Mouse (Mus musculus) retina, postnatal 1 day (tissue): ENCODE results near the gene Gm20388.

Source experiments
- DNase-seq: peaks from one replicate; pipeline ENCODE4 v3.0.0-alpha.2; 2012

The Gm20388 gene

GRCm38 (mm10) chr8:121168033-121168432, 1257.4 kb downstream of the Gm20388 start:
- no peak for DNase-seq

- DNase-seq, result peak; percentile 30
These were observed 1259.5 kb downstream of the Gm20388 start for GRCm38 (mm10) chr8:121170116-121170515.

DNA sequence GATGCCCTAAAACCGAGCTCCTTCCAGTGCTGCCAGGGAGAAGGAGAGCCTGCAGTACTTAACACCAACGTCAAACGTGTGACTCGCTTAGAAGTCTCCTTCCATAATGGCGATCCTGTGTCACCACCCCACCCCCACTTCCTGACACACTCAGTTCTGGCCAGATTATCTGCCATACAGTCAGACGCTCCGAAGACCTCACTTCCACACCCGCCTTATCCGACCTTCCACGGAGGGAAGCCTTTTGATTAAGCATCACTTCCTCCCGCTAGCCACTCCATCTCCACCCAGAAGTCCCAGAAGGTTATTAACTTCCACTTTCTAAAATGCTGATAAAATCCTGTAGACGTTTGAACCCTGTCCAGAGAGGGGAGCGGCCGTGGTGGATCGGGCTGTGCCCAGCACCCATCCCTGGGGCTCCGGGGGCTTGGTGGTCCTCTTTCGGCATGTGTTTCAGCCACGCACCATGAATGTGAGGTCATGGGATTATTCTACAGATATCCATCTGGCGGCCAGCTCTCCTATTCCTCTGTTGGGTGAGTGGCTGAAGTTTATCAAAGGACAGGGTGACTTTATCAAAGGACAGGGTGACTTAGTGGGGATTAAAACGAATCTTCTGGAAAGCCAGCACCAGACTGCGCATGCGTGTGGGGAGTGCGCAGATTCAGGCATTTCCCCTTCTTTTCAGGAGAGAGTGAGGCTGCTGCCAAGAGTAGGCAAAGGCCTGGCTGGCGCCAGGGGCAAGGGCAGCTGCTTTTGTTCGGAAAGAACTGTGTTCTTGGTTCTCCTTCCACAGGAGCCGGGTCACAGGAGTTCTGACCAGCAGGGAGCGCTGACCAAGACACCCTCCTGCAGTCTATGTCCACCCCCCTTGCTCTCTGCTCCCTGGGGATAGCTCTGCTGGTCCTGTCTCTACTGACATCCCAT, 1260.2 kb downstream of the Gm20388 start:
- DNase-seq, result no peak

DNA sequence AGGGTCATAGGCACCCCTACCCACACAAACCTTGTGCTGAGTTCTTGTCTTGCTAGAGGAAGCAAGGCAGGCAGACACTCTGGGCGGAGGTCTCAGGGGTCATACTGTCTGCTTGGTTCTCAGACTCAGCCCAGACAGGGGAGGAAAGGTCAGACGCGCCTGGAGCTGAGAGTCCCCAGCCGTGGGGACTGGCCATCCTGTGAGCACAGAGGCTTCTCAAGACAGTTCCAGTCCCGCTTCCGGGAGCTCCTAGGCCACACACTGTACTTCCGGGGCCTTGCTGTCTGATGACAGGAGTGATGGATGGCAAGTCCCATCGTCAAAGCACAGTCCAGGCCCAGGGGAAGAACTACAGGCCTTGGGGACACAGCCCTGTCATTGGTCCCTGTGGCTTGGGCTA, 1261.9 kb downstream of the Gm20388 start:
- no peak for DNase-seq

DNA sequence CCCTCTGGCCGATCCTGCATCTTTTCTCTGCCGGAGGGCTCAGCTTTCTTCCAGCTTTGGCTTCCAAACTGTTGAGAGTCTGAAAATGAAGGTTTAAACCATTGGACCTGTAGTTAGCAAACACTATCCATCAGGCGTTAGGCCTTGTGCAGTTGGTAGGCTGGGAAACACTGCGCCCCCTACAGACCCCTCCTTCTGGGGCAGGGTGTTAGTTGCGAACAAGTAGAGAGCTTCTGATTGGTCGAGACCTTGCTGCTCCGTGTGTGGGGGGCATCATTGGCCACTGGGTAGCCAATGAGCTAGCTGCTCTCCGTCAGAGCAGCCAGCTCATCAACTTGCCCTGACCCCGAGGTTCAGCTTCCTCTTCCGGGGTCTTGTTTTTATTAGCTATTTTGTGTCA, 1263.5 kb downstream of the Gm20388 start:
- DNase-seq, result peak; percentile 35

DNA sequence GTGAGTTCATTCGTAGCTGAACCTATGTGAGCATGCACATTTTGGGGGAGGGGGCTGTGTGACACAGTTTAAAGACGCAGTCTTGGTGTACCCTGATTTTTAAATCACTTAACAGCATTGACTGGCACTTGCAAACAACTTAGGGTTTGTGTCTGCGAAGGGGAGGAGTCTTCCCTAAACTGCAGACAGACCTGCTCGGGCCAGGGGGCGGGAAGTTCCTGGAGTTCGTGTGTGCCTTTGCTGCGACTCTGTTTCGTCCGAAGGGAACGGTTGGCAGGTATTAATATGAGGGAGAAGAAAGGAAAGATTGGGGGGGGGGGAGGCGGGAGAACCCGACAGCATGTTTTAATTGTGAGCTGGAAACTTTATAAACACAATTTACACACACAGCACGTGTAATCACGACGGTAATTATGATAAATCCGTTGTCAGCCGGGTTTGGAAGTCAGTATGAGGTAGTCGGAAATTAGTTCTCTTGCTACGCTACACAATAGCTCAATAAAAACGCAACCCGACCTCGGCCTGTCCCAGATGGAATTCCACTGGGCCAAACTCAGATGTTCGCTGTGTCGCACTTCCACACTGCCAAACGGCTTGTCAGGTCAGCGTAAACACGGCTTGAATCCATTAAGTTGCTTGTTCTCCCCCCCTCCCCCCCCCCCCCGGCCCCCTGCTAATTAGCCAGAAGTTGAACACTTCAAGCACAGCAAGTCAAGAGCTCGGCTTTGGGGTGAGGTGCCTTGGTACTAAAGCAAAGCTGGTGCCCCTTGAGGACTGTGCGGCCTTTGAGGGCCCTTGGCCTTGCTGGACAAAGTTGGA, 1264.3 kb downstream of the Gm20388 start:
- DNase-seq, result no peak

GRCm38 (mm10) chr8:121175540-121176090, 1265.0 kb downstream of the Gm20388 start:
- no peak for DNase-seq

DNA sequence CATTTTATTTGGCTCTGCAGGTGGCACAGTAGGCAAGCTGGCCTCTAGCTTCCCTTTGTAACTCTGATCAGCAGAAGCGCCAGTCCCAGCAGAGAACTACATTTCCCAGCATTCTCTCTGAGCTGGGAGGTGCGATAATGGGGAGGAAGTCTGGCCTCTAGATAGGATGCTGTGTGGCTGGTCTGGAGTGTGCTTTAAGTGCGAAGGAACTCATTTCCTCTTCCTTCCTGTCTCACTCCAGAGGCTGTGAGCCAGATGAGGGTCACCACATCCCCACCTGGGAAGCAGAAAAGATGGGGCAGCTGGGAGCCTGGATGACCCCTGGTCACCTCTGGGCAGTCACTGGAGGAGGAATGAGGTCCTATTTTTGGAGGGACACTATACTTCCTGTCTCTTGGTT, 1265.7 kb downstream of the Gm20388 start:
- DNase-seq, result peak; percentile 45

DNA sequence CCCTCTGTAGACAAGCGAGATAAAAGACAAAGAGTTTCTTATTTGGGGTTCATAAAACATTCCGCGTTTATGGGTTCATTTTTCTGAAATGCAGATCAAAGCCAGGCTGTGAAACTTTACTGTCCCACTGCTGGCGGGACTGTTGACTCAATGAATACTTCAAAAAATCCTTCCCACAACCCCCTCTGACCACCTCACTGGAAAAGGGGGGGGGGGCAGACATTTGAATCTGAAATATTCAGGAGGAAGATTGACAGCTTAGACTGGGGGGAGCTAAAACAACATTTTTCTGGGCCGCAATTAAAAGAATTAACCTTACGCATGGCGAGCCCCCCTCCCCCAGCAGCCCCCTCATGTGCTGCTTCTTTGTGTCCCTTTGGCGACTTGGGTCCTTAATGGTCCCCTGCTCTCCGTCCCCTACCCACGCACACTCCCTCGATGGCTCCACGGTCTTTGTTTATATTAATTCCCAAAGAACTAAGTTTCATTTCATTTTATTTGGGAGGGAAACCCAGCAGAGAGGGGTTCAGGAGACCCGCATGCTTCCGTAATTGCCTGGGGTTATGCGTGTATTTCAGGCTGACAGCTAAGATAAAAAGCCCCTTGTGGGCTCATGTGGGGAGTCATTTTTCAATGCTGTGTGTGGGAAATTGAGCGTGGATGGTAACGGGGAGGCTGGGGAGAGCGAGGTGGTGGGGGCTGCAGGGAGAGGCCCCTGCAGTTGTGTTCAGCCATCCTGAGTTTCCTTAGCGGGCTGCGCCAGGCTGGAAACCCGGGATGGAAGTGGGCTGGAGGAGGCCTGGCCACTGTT, 1270.0 kb downstream of the Gm20388 start:
- DNase-seq, result peak; percentile 58

- no peak for DNase-seq
These were observed 1270.7 kb downstream of the Gm20388 start for GRCm38 (mm10) chr8:121181285-121181884.

GRCm38 (mm10) chr8:121187491-121188364, 1277.1 kb downstream of the Gm20388 start:
- DNase-seq, result no peak

- DNase-seq, result no peak
These were observed 1278.4 kb downstream of the Gm20388 start for GRCm38 (mm10) chr8:121188994-121189393.

GRCm38 (mm10) chr8:121192451-121192850, 1281.8 kb downstream of the Gm20388 start:
- no peak for DNase-seq

GRCm38 (mm10) chr8:121195970-121196369, 1285.3 kb downstream of the Gm20388 start:
- no peak for DNase-seq

GRCm38 (mm10) chr8:121196726-121197668, 1286.4 kb downstream of the Gm20388 start:
- no peak for DNase-seq

- no peak for DNase-seq
These were observed 1289.4 kb downstream of the Gm20388 start for GRCm38 (mm10) chr8:121200069-121200468.

DNA sequence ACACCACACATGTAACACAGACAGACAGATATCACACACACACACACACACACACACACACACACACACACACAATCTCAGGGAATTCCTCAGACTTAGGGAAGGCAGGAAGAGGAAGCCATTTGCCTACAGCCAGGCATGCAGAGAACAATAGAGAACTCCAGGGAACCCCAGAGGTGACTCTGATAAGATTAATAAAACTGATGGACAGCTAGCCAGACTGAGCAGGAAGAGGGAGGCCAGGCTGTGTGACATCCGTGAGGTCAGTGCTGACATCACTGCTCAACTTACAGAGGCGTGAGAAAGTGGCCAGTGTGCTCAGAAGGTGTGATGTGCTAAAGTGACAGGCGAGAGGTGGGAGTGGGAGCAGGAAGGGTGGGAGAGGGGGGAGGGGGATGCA, 1290.3 kb downstream of the Gm20388 start:
- DNase-seq, result peak; percentile 29

DNA sequence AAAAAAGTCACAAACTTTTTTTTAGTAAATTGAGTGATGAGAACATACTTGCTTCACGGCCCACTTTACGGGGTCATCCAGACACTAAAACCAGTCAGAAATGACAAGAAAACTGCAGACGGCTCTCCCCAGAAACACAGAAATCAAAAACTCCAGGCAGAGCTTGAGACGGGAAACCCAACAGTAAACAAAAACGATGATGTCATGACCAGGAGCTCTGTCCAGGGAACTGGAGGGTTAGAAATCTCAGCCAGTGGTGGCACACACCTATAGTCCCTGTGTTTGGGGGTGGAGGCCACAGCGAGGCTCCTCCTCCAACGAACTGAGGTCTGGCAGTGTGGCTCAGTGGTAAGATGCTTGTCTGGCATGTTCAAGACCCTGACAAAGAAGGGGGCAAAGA, 1291.0 kb downstream of the Gm20388 start:
- DNase-seq, result no peak

GRCm38 (mm10) chr8:121203612-121204376, 1293.2 kb downstream of the Gm20388 start:
- no peak for DNase-seq
